Mouse (Mus musculus) heart, adult 2 months (tissue): ENCODE results near the gene Ip6k3. TPM values are rescaled to one million over a fixed set of nuclear protein-coding genes. Genes with fewer than 3 reads are reported as not detected.

Source experiments
- DNase-seq, 2 experiments: peaks; one replicate each; pipeline ENCODE4 v3.0.0; 2021
- H3K27ac ChIP-seq: fragments of 200-600 bp; 2 replicates; pipeline ENCODE4 v1.8.1; 2022
- H3K27me3 ChIP-seq: fragments of 200-500 bp; 2 replicates; pipeline ENCODE4 v1.6.1; 2012; ENCODE audit warnings: mild to moderate bottlenecking, low read length, inconsistent platforms, mixed read lengths; ENCODE audit not compliant: control insufficient read depth, insufficient read depth
- H3K36me3 ChIP-seq: fragments of 200-500 bp; 2 replicates; pipeline ENCODE4 v1.6.1; 2012; ENCODE audit warnings: low read length, inconsistent platforms; ENCODE audit not compliant: control insufficient read depth, insufficient read depth
- H3K4me1 ChIP-seq: fragments of 200-500 bp; 2 replicates; pipeline ENCODE4 v1.6.1; 2011; ENCODE audit warnings: low read length; ENCODE audit not compliant: control insufficient read depth, insufficient read depth
- H3K4me3 ChIP-seq: fragments of 200-600 bp; 2 replicates; pipeline ENCODE4 v1.8.1; 2022
- H3K79me2 ChIP-seq: fragments of 200-500 bp; replicated peaks from 2 replicates; pipeline ENCODE4 v1.6.1; 2012; ENCODE audit warnings: mild to moderate bottlenecking, inconsistent platforms, low read length, moderate library complexity, mixed read lengths; ENCODE audit not compliant: control insufficient read depth, insufficient read depth
- H3K9ac ChIP-seq: fragments of 200-500 bp; 2 replicates; pipeline ENCODE4 v1.6.1; 2012; ENCODE audit warnings: low read depth, mild to moderate bottlenecking, control low read depth, inconsistent platforms, low read length, mixed read lengths
- CTCF ChIP-seq: fragments of 200-600 bp; IDR thresholded peaks from 2 replicates; pipeline ENCODE4 v1.8.1; 2022; ENCODE audit warnings: antibody characterized with exemption, mild to moderate bottlenecking, moderate library complexity
- EP300 ChIP-seq: fragments of 200-500 bp; IDR thresholded peaks from 2 replicates; pipeline ENCODE4 v1.6.1; 2011; ENCODE audit warnings: low read depth, low read length, control low read depth; ENCODE audit not compliant: insufficient read depth
- POLR2A ChIP-seq: fragments of 200-500 bp; IDR thresholded peaks from 2 replicates; pipeline ENCODE4 v1.6.1; 2011; ENCODE audit warnings: mild to moderate bottlenecking, low read depth, low read length, control low read depth; ENCODE audit not compliant: insufficient read depth
- WGBS: fragments of 180-500 bp; shearing (Covaris S2); methylation state at CpG from one replicate; pipeline ENCODE4 v1.1.7; 2018; 5-methylcytosine and 5-hydroxymethylcytosine counted together
- intact Hi-C: fragments of 180-260 bp; cut with DNase I; formaldehyde crosslinking; loops from one replicate; pipeline ENCODE4 v1.15.1; 2025
- polyA plus RNA-seq: library from polyadenylated mRNA; depleted of rRNA; stranded (reverse); fragments of >200 nt; gene quantifications from 2 replicates; pipeline ENCODE4 v1.2.3, GENCODE M21; 2012
- total RNA-seq, 2 experiments: library from RNA; stranded (reverse); gene quantifications; 2 replicates each; pipeline ENCODE4 v1.2.3; 2021

Gene Ip6k3
- total and polyA plus RNA-seq, 3 experiments: 4.1 to 10.1 (median 5.6) TPM

GRCm38 (mm10) chr17:27122701-27123100 lies 44.9 kb downstream of the Ip6k3 start:
- 0 out of 2 replicates have a peak, but pooled peaks cover 1% of the 10 kb centered on the region for H3K79me2 ChIP-seq
- 81% methylated on average over 11 of the region's 11 CpGs for WGBS
- DNase-seq: no peak
- H3K4me1 ChIP-seq: peaks cover 6% of the 10 kb centered on the region
- H3K27ac ChIP-seq: no peak overlapping the region
- no peak overlapping the region for H3K4me3 ChIP-seq
- H3K27me3 ChIP-seq: no peaks in the 10 kb centered on the region
- no peak overlapping the region for H3K9ac ChIP-seq
- no peak for TF ChIP-seq POLR2A
- TF ChIP-seq CTCF: no peak
- TF ChIP-seq EP300: no peak
- no peaks in the 10 kb centered on the region for H3K36me3 ChIP-seq
- intact Hi-C loops: no loop called here

GRCm38 (mm10) chr17:27121781-27122180 lies 45.8 kb downstream of the Ip6k3 start:
- DNase-seq: no peak
- intact Hi-C loops: no loop called here
- Histone ChIP-seq H3K9ac (no peak overlapping the region), H3K27ac (no peak overlapping the region), H3K4me1 (peaks cover 6% of the 10 kb centered on the region), H3K4me3 (no peak overlapping the region), H3K79me2 (no peaks in the 10 kb centered on the region), H3K36me3 (no peaks in the 10 kb centered on the region), H3K27me3 (no peaks in the 10 kb centered on the region)
- WGBS: 94% methylated on average over 7 of the region's 7 CpGs
- no peak for TF ChIP-seq POLR2A
- no peak for TF ChIP-seq CTCF
- no peak for TF ChIP-seq EP300

- Histone ChIP-seq H3K4me1 (peaks cover 6% of the 10 kb centered on the region), H3K27me3 (no peaks in the 10 kb centered on the region), H3K79me2 (no peaks in the 10 kb centered on the region), H3K4me3 (no peak overlapping the region), H3K27ac (no peak overlapping the region), H3K9ac (no peak overlapping the region), H3K36me3 (no peaks in the 10 kb centered on the region)
- no peak for DNase-seq
- 78% methylated on average over 14 of the region's 14 CpGs for WGBS
- intact Hi-C loops: no loop called here
- TF ChIP-seq CTCF (no peak), EP300 (no peak), POLR2A (no peak)
Measured at GRCm38 (mm10) chr17:27121266-27121665, 46.3 kb downstream of the Ip6k3 start.

GRCm38 (mm10) chr17:27120561-27121024 lies 47.0 kb downstream of the Ip6k3 start:
- Histone ChIP-seq H3K9ac (no peak overlapping the region), H3K36me3 (no peaks in the 10 kb centered on the region), H3K79me2 (no peaks in the 10 kb centered on the region), H3K4me1 (peaks cover 6% of the 10 kb centered on the region), H3K4me3 (no peak overlapping the region), H3K27me3 (no peaks in the 10 kb centered on the region), H3K27ac (no peak overlapping the region)
- peak; percentile 84 for TF ChIP-seq CTCF
- no peak for TF ChIP-seq EP300
- 13% methylated on average over 18 of the region's 18 CpGs for WGBS
- DNase-seq: peak; percentile 67 to 71
- intact Hi-C loops: no loop called here

- no peak for DNase-seq
- no peak overlapping the region for H3K27ac ChIP-seq
- 85% methylated on average over 8 of the region's 8 CpGs for WGBS
Measured at GRCm38 (mm10) chr17:27119954-27120353, 47.6 kb downstream of the Ip6k3 start.

GRCm38 (mm10) chr17:27119540-27119895 lies 48.1 kb downstream of the Ip6k3 start:
- no peaks in the 10 kb centered on the region for H3K36me3 ChIP-seq
- H3K79me2 ChIP-seq: no peaks in the 10 kb centered on the region
- no peak overlapping the region for H3K27ac ChIP-seq
- peaks cover 4% of the 10 kb centered on the region for H3K4me1 ChIP-seq
- no peak for DNase-seq
- H3K4me3 ChIP-seq: no peak overlapping the region
- H3K9ac ChIP-seq: no peak overlapping the region
- WGBS: 83% methylated on average over 4 of the region's 4 CpGs
- intact Hi-C loops: no loop called here
- TF ChIP-seq CTCF (no peak), EP300 (no peak), POLR2A (no peak)
- H3K27me3 ChIP-seq: no peaks in the 10 kb centered on the region

More at GRCm38 (mm10) chr17:27119954-27120353, 47.6 kb downstream of the Ip6k3 start:
- Histone ChIP-seq H3K27me3 (no peaks in the 10 kb centered on the region), H3K4me1 (peaks cover 5% of the 10 kb centered on the region), H3K79me2 (no peaks in the 10 kb centered on the region), H3K36me3 (no peaks in the 10 kb centered on the region), H3K4me3 (no peak overlapping the region), H3K9ac (no peak overlapping the region)
- TF ChIP-seq POLR2A: no peak
- TF ChIP-seq CTCF: no peak
- no peak for TF ChIP-seq EP300
- intact Hi-C loops: no loop called here
